Mouse (Mus musculus): ENCODE measurements around the gene Smarca2. TPM values are rescaled to one million over a fixed set of nuclear protein-coding genes. Genes with fewer than 3 reads are reported as not detected.

Gene Smarca2
- total RNA-seq (2023; ENCODE audit: inconsistent age) = 113 to 141 TPM (median 121 TPM) in 4 replicates

DNA sequence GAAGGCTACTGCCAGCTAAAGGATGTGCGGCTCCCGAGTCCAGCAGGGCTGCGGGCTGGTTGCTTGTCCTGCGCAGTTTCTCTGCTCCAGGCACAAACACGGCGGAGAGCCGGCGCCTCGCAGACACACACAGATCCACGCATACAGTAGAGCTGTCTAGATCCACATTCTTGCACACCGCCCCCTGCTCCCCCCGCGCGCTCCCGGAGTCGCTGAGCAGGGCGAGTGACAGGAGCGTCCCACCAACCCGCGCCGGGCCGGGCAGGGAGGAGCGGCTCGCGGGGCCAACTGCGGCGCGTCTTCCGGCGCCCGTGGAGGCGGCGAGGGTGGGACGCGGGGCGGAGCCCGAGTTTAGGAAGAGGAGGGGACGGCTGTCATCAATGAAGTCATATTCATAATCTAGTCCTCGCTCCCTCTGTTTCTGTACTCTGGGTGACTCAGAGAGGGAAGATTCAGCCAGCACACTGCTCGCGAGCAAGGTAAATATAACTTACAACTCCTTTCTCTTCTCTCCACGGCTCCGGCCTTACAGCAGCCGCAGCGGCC lies at the start of gene Smarca2:
Gene Smarca2, plus strand, starts transcription at position 296 of the 546 bp plus-strand sequence.

All from B cell, adult (primary cell).